Mouse (Mus musculus): Measurements from ENCODE around the gene Olfr412.
A peak's percentile ranks its signal among the peaks of the same experiment; 100 is the strongest.

Gene Olfr412

DNA sequence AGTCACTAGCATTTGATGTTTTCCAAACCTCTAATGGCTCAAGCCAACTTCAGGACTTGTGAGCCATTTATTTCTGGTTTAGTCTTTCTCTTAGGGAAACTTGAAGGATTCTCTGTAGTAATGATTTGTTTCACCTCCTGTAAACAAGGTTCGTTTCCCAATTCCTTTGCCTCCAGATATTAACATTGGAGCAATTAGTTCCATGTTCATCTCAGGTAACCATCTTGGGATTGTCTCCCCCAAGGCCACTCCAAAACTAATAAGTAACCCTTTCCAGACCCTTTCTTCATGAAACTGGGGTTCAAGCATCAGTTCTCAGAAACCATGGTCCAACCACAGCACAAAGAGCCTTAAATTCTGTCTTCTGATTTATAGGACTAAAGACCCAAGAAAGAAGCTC is at the start of gene Olfr412:
Gene Olfr412, plus strand, starts transcription at position 301 of the 400 bp plus-strand sequence.
- no peak for DNase-seq (ENCODE audit: low read depth, low spot score)

DNA sequence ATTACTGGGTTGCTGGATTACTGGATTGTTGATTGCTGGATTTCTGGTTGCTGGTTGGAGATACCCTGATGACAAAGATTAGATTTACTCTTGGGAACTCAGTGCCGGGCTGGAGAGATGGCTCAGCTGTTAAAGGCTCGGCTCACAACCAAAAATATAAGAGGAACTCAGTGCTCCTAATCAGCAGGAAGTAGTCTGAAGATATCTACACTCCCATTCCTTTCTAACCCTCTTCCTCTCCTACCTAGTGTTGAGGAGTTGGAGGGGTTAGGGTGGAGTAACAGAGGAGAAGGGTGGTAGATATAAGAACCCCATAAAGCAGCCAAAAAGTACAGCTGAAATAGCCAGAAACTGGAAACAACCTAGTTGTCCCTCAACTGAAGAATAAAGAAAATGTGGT is 35.8 kb upstream of the Olfr412 start:
- no peak for DNase-seq (ENCODE audit: low read depth, low spot score)

DNA sequence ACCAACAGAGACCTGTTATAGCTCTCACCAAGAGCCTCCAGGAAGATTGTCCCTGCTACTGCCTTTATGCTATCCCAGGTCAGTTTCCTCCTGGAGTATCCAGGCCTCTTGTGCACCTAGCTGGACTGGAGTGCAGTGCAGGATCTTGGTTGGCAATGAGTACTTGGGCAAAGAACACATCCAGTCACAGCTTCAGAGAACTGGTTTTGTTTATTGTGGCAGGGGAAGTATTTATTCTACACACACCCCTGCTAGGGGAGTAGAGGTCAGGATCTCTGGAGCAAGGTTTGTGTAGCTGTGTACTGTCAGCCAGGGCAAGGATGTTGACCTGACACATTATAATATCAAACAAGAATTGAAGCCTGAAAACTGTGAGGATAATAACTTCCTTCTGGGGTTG is 33.1 kb upstream of the Olfr412 start:
- no peak for DNase-seq (ENCODE audit: low read depth, low spot score)

DNA sequence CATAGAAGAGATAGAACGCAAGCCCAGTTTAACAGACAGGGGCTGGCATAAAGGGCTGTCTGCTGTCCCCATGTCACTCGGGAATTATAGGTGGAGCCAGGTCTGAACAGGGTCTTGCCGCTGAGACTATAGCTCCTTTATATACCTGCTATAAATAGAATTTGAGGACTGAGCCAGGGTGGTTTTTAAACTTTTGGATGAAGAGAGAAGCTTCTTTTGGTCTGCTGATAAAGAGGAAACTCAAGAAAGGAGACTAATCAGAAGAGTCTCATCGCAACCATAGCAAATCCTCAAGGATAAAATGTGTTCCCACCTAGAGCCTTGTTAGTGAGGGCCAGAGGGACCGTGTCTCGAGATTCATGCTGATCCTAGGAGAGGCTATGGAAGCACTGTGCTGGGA is 23.9 kb upstream of the Olfr412 start, which contains the start of gene Olfr410:
Gene Olfr410, minus strand, starts transcription at position 101 of the 400 bp plus-strand sequence.
- DNase-seq (ENCODE audit: low read depth, low spot score): no peak

DNA sequence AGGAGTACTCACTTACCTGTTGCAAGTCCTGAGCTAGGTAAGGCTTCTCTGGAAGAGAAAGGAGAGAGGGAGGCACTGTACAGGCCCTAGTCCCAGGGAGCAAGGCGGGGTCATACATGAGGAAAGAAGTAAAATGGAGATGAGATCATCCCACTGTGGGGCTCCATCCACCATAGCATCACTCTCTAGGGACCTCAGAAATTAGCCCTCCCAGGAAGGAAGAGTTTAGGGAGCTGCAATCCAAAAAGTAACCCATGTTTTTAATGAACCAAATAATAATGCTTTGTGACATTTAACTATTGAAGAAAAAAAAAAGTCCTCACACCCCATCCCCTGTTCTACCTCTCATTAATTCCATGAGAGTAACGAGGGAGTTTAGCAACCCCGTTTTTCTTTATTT is 9.3 kb upstream of the Olfr412 start, which contains the start of gene Olfr411:
Gene Olfr411, minus strand, starts transcription at position 101 of the 400 bp plus-strand sequence.
- DNase-seq (ENCODE audit: low read depth, low spot score): no peak

DNA sequence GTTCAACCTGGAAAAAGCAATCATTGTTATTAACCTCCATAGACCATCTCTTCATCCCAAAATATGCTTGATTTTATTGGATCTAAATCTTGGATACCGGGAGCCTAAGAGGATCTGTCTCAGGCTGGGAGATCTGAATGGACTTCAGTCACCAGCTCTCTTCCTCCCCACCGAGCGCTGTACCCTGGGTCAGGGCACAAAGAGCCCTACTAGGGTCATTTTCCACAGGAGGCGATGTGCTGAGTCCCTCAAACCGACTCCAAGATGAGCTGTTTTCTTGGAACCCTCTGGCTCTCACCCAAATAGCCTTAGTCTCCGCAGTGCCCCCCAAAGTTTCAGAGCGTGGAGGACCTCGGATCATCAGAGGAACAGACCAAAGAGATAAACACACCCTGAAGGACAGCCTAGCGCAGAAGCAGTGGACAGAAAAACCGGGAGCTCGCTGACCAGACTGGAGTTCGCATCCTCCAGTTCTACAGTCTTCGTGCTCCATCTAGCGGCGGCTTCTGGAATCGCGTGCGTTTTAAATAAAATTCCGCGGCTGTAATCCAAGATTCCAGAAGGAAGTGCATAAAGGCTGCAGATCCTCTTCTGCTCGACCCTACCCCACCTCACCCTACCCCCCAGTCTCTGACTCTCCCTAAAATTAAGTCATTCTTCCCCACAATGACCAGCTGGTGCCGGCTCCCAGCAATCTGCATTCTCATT is 9.7 kb downstream of the Olfr412 start:
- DNase-seq (ENCODE audit: low read depth, low spot score): peak; percentile 75

DNA sequence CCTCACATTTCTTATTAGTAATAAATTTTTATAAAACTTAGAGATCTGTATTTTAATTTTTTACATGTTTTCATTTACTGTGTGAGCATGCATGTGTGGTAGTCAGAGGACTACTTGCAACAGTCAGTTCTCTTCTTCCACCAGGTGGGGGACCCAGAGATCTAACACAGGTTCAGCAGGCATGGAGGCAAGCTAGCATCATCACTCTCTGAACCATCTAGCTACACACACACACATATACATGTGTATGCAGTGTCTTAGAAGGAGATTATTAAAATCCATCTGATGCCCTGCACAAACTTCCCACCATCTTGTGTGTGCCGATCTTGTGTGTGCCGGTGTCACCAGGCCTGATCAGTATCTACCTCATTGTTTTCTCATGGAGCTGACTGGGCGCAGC is 15.0 kb downstream of the Olfr412 start:
- peak; percentile 40 for DNase-seq (ENCODE audit: low read depth, low spot score)

DNA sequence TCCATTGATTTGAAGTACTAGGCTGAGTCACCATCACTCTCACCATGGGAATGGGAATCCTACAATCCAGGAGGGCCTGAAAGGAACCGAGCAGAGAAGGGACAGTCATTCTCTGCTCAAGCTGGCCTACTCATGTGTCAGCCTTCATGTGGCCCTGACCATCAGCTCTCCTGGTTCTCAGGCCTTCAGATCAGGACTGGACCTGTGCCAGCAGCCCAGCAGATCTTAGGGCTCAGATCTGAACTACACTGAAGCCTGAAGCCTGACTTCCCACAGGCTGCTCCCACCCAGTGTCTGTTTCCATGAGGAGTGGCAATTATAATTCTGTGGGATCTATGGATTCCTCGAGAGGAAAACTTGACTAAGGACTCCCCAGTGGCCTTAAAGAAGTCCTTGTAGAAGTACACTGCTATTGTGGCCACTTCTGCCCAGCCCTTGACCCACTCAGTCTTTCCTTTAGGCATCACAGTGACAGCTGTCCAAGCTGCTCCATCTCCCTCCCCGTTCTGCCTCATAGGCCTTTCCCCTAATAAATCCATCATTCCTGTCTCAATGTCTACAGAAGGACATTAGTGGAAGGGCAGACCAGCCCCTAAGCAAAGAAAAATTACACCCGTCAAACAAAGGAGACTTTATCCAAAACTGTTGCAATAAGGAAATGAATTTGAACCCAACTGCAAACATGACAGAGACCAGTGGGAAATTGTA is 17.5 kb downstream of the Olfr412 start:
- no peak for DNase-seq (ENCODE audit: low read depth, low spot score)

DNA sequence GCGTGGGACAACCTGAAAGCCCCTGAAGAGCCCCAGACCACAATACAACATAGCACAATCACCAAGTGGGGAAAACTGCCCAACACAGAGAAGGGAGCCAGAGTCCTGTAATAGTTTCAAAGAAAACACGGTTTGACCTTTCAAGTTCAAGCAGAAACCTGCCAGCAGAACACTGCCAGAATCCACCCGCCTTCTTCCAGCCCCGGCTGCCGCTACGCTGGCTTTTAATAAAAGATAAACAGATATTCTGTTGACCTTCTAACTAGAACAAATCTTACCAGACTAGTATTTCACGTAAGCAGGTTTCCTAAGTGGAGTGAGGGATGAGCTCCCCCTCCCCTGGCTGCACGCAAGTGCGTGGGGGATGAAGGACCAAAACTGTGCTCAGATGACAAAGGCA is 23.8 kb downstream of the Olfr412 start:
- DNase-seq (ENCODE audit: low read depth, low spot score): no peak

DNA sequence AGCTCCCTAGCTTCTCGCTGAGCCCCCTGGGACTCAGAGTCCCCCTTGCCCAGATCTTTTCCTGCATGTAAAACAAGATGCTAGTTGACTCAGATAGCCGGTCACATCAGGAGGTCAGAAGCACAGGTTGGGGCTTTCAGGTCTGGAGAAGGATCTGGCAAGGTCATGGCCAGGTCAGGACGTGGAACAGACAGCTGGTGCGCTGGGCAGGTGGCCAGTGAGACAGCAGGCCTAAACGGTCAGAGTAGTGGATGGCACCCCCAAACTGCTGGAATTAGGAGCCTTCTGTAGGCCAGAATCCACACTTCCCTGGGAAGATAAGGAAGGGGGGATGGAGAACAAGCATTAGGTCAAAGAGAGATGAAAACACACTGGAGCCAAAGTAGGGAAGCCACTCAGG is 25.3 kb downstream of the Olfr412 start:
- DNase-seq (ENCODE audit: low read depth, low spot score): no peak

DNA sequence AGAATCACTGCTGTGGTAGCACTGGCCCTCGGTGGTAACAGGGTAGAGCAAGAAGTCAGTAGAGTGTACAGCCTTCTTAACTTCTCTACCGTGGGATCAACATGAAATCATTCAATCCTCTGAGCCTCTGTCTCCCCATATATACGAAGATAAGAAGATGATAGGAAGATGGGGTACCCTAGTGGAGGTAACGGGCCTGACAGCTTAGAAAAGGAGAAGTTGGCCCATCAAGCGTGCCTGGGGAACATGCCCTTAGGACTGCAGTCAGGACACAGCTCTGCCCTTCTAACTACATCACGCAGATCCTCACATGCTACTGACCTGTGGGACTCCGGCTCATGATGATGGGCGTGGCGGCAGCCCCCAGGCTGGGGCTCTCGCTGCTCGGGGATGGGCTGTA is 30.0 kb downstream of the Olfr412 start:
- DNase-seq (ENCODE audit: low read depth, low spot score): no peak

DNA sequence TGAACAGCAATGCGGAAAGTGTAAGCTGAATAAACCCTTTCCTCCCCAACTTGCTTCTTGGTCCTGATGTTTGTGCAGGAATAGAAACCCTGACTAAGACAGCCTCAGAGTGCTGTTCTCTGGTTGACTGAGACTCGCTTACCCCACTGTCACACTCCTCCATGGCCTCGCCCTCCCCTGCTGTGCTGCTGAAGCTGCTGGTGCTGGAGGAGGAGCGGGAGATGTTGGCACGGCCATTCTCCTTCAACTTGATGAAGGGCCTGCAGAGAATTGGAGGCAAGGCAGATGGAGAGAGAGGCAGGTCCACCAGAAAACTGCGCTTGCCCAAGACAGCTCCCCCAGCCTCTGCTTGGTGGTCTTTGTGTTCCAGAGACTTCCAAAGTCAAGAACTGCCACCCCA is 31.0 kb downstream of the Olfr412 start:
- DNase-seq (ENCODE audit: low read depth, low spot score): no peak

DNA sequence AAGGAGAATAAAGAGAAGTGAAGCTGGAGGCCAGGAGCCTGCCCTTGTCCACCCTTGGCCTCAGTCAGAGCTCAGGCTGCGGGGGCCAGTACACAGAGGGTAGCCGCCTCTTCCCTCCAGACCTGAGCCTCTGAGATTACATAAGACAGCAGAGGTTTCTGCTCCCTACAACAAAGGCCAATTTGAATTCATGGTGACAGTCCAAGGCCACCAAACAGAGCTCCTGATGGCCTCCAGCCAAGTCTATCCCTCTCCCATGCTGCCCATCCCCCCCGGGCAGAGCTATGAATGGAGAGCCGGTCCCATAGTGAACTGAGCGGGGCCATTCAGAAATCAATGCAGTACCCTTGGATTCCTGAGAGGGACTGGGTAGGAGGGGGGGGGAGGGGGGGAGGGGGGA is 31.6 kb downstream of the Olfr412 start:
- no peak for DNase-seq (ENCODE audit: low read depth, low spot score)

DNA sequence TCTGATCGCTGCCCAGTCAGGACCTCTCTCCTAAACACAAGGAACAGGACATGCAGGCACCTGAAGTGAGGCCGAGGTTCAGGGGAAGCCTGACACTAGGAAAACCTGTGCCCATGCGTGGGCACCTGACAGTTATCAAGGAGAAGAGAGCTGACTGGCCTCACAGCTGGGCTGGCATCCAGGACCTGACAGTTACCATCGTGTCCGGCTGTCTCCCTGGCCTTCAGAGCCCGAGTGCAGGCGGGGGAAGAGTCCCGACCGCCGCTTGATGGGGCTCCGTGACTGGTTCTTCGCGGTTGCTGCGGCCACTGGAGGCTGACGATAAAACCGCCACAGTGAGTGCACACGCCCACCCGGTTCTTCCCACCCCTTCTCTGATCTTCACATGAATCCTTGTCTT is 33.7 kb downstream of the Olfr412 start:
- DNase-seq (ENCODE audit: low read depth, low spot score): no peak

DNA sequence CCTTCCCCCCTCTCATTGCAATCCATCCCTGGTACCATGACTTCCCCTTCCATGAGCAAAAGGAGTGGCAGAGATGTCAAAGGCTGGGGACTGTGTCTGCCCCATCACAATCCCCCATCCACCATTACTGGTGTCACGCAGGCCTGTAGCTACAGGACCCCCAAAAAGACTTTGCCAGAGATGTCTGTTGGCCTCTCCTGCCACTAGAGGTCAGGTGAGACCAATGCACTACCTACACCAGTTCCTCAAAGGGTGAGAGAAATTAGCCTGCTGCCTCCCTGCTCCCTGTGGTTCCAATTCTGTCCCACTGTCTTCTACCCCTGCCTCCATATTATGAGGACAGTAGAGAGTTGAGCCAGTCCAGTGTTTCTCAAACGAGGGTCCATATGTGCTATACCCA is 40.3 kb downstream of the Olfr412 start:
- no peak for DNase-seq (ENCODE audit: low read depth, low spot score)

DNA sequence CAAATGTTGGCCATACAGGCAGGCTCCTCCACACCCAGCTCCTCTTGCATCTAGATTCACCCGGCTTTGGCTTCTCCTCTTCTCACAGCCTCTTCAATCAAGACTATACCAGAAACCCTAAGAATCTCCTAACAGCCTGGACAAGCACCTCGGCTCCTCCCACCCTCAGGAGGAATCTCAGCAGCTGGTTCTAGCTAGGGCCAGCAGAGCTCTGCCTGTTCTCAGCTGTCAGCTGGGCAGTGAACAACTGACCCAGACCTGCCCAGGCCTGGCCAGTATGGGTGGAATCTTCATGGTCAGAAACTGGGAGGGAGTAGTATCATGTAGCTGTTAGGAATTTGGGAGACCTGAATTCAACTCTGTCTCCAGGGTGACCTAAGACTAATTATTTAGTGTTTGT is 42.3 kb downstream of the Olfr412 start:
- no peak for DNase-seq (ENCODE audit: low read depth, low spot score)

DNA sequence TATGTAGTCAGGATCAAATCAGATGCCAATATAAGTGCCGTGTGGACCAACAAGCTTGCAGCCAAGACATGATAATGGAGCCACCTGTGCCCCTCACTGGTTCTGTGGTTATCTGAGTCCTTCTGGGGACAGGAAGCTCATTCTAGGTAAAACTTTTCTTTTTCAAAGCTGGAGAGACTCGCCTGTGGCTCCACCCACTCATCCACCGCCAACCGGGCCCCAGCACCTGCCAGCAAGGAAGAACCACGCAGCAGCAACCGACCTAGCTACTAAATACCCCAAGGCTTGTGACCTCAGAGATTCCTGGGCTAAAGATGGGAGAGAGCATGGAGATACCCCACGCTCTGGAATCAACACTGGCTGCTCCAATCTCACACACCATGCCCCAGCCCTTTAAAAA is 43.3 kb downstream of the Olfr412 start:
- DNase-seq (ENCODE audit: low read depth, low spot score): no peak

DNA sequence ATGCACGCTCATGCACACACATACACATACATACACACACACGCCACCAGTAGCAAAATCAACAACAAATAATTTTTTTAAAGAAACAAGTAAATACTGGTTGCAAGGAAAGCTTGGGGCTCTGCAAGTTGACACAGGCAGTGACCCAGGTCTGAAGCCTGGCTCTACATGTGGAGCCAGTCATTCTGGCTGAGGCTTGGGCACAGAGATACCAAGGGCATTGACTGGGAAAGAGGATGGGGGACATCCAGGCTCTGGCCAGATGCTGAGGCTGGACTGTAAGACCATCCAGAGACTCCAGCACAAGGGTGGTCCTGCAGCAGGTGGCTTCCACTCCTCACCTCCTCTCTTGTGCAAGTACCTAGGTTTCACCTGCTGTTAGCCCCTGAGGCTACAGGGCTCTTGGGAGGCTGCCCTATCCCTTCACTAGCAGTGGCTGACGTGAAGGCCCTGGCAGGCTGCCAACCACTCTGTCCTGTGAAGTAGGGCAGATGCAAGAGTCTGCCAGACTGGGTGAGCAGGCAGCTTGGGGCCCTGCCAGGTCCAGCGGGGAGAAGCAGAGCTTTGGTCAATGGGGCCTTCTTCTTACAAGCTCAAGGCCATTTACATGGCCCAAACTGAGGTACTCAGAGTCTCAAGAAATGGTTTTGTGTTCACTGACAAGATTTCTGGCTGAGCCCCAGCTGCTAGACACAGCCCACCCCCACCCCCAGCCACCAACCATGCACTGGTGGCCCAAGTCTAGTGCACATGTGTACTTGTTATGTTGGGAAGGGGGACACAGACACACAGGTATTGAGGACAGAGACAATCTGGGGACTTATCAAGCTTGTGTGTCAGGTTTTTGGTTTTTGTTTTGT is 46.9 kb downstream of the Olfr412 start:
- DNase-seq (ENCODE audit: low read depth, low spot score): peak; percentile 11

DNA sequence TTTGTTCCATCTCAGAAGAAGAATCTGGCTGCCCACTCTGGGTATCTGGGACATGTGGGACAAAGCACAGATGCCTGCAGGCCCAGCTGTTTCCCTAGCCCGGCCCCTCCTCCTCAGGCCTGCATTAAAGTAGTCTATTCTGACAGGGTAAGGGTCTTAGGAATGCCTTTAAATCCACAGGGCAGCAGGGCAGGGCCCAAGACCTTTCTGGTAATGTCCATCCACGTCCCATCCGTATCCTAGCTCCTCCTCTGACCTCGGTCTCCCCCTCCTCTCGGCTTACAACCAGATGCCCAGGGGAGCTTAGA is 47.5 kb downstream of the Olfr412 start:
- DNase-seq (ENCODE audit: low read depth, low spot score): no peak

DNA sequence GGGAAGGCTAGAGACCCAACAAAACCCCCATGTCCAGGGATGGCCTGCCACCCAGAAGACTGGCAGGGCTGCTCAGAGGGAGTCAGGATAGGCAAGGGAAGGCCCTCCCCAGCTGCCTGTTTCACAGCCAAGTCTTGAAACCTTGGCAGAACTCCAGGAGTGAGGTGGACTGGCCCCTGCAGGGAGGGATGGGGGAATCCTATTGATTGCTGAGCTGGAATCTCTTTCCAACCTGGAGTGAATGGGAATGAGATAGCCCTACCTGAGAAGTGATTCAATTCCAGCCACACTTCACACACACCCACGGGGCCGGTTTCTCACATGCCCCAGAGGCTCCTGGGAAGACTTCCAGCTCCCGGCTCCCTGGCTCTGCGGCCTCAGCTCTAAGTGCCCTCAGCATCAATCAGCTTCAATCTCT is 47.9 kb downstream of the Olfr412 start:
- no peak for DNase-seq (ENCODE audit: low read depth, low spot score)

DNA sequence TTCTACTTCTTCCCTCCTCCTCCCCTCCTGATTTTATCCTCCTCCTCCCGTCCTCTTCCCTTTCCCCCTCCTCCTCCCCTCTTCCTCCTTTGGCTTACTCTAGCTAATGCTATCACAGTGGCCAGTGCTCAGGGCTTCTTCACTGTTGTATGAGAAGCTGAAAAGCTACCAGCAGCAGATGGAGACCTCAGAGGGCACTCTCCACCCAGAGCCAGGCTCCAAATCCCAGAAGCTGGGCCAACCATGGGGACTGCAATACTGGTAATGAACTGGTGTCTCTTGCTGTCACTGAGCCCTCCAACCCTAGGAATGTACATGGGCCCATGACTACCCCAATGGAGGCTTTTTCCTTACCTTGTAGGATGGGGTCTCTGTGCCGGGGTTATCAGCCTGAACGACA is 50.1 kb downstream of the Olfr412 start:
- DNase-seq (ENCODE audit: low read depth, low spot score): no peak

DNA sequence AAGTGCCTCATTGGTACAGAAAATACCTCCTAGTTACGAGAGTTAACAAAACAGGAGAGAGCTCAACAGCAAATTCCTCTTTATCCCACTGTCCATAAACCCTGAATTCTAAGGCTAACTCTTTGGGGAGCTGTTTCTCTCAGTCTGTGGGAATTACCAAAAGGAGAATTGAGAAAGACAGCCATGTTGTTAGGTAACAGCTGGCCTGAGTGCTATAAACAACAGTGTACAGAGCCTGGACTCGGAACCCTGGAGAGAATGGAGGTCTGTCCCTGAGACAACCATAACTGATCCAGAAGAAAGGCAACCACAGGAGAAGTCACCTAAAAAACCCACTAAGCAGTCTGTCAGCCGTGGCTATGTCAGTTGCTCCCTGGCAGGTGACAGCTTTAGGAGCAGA is 50.6 kb downstream of the Olfr412 start:
- DNase-seq (ENCODE audit: low read depth, low spot score): no peak
